Mouse (Mus musculus) retina, embryonic 14.5 days (tissue): ENCODE measurements at regions not wholly inside any gene's neighbourhood (a gene's known extent, or its start where the extent isn't known, plus 50 kb on each side); places are given as distances from the start of the nearest gene placed in this dataset.

Source experiments
- DNase-seq: peaks from one replicate; pipeline ENCODE4 v3.0.0-alpha.2; 2015; ENCODE audit warnings: low spot score

GRCm38 (mm10) chr9:91818616-91819328, 374.0 kb upstream of the Plscr5 start:
- peak; percentile 70 for DNase-seq

GRCm38 (mm10) chr9:91803372-91803961, 389.3 kb upstream of the Plscr5 start:
- no peak for DNase-seq

- DNase-seq: no peak
Measured at GRCm38 (mm10) chr9:91798837-91799225, 393.9 kb upstream of the Plscr5 start.

- DNase-seq: no peak
Measured at GRCm38 (mm10) chr9:91798171-91798836, 394.4 kb upstream of the Plscr5 start.

- no peak for DNase-seq
Measured at GRCm38 (mm10) chr9:91796976-91797375, 395.8 kb upstream of the Plscr5 start.

- DNase-seq: no peak
Measured at GRCm38 (mm10) chr9:91752935-91753334, 387.3 kb upstream of the Zic1 start.

GRCm38 (mm10) chr9:91711106-91711505, 345.5 kb upstream of the Zic1 start:
- DNase-seq: no peak

- peak; percentile 66 for DNase-seq
Measured at GRCm38 (mm10) chr9:91680859-91681258, 315.2 kb upstream of the Zic1 start.

GRCm38 (mm10) chr9:91666667-91667066, 301.1 kb upstream of the Zic1 start:
- no peak for DNase-seq

GRCm38 (mm10) chr9:91660089-91660488, 294.5 kb upstream of the Zic1 start:
- DNase-seq: no peak

GRCm38 (mm10) chr9:91654071-91654470, 288.5 kb upstream of the Zic1 start:
- peak; percentile 29 for DNase-seq

GRCm38 (mm10) chr9:91652384-91653100, 286.9 kb upstream of the Zic1 start:
- no peak for DNase-seq

GRCm38 (mm10) chr9:91610401-91610800, 244.8 kb upstream of the Zic1 start:
- peak; percentile 20 for DNase-seq

GRCm38 (mm10) chr9:91609457-91610166, 244.0 kb upstream of the Zic1 start:
- peak; percentile 61 for DNase-seq

- no peak for DNase-seq
Measured at GRCm38 (mm10) chr9:91601740-91602139, 236.1 kb upstream of the Zic1 start.

GRCm38 (mm10) chr9:91591915-91592314, 226.3 kb upstream of the Zic1 start:
- DNase-seq: no peak

GRCm38 (mm10) chr9:91588756-91589155, 223.1 kb upstream of the Zic1 start:
- no peak for DNase-seq

- DNase-seq: no peak
Measured at GRCm38 (mm10) chr9:91587861-91588260, 222.3 kb upstream of the Zic1 start.

- no peak for DNase-seq
Measured at GRCm38 (mm10) chr9:91587271-91587670, 221.7 kb upstream of the Zic1 start.

- no peak for DNase-seq
Measured at GRCm38 (mm10) chr9:91586635-91587034, 221.0 kb upstream of the Zic1 start.

GRCm38 (mm10) chr9:91574156-91574555, 208.5 kb upstream of the Zic1 start:
- no peak for DNase-seq
